Mouse (Mus musculus): ENCODE measurements at regions not wholly inside any gene's neighbourhood (a gene's known extent, or its start where the extent isn't known, plus 50 kb on each side); places are given as distances from the start of the nearest gene placed in this dataset.

DNA sequence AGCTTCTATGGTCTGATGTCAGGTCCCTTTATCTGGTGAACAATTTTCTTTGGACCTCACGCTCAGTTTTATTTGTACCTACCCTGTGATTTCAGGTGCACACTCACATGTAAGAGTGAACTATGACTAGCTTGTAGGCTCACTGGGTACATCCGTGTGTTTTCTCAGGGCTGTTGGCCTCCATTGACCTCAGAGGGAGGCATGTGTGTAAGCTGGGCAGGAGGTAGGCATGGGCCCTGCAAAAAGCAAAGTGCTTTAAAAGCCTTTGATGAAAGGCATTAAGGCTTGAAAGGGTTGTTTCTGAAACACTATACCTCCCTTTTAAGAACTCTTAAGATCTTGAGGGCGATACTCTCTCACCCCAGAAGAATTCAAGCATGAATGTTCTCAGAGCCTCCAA is 112.9 kb upstream of the Gdnf start:
- DNase-seq, result no peak

DNA sequence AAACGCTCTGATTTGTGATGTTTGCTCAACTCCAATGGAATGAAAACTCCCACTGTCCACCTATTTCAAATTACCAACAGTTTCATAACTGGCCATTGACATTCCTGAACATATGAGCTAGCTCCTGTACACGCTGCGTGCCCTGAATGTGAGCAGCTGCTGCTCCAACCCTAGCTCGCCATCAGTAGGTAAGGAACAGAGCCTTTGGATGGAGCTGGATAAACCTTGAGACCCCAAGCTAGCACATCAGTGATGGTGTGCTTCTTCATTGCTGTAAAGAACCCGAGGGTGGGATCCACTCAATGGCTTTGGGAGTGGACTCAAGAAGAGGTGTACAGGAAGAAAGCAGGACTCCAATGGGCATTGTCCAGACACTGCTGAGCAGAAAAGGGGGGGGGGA is 101.8 kb upstream of the Gdnf start:
- DNase-seq, result no peak

DNA sequence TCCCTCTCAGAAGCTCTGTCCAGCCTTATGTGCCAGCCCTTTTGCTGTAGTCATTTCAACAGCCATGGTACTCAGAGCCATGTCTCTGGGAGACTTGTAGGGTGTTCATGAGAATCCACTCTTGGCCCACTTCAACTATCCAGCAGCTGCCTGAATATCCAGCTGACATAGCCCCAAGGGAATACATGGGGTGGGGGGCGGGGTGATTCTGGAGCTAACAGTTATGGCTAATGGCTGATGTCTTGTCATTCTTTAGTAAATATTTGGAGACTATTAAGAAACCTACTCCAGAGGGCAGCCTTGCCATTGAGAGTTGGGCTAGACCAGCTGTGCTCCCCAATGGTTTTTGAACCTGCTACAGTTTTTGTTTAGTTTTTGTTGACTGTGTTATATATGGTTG is 96.0 kb upstream of the Gdnf start:
- DNase-seq, result no peak

DNA sequence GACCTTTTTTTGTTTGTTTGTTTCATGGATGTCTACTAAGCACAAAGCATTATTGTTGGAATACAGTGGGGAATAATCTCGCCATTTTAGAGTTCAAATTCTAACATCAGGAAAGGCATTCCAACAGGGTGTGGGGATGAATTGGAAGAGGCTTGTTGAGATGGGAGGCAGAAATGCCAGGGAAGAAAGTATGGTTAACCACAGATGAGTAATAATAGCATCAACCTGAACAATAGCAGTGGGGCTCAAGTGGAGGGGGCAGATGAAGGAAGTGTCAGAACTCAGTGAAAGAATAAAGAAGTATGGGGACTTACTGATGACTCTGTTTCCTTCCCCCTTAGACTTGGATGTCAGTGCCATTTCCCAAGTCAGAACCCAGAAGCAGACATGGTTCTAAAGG is 94.5 kb upstream of the Gdnf start:
- no peak for DNase-seq

DNA sequence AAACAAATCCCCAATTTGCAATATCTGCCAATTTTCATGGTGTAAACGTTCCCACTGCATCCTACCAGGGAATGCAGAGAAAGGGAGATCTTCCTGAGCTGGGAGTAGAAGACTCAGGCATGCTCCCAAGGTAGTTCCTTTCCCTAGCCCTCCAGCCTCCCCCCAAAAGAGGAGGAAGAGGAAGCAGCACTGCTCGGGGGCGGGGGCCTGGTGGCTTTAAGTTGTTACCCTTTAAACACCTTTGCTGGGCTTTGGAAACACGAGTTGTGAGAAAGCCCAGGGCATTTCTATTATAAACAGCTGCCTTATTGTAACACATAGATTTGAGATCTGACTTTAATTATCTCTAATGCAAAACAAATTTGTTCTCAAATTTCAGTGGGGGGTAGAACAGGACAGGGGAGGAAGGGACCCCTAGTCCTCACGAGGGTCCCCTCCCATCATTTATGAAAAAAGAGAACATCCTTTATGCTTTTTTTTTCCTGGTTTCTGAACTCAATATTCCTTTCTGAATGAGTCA is 87.4 kb upstream of the Gdnf start:
- no peak for DNase-seq

DNA sequence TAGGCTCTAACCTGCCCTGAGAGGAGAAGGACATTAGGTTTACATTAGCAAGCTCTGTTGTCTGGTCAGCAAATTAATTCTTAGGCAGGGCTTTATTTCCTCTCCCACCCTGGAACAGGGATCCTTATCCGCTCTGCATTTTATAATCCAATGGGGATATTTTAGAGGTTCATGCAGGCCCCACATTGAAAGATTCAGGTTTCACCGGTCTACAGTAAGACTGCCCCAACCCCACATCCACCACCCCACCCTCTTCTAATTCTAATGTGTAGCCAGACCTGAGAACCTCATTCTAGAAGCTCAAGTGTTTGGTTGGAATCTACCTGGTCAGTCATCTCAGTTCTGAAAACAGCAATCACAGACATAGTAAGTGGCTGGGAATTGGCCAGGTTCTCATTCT is 86.9 kb upstream of the Gdnf start:
- no peak for DNase-seq

DNA sequence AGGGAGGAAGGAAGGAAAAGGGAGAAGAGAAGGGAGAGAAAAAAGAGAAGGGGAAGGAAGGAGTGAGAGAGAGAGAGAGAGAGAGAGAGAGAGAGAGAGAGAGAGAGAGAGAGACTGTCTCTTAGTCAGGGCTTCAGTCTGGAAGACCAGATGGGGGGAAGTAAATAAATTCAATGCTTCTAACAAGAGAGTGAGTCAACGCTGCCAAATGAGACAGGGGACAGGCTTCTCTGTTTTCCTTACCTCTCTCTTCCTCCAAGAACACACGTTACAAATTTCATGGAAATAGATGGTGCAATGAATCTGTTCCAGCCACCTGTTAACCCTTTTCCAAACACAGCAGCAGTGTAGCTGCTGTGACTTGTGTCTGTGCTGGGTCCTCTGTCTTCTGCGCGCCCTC is 85.1 kb upstream of the Gdnf start:
- DNase-seq, result no peak

DNA sequence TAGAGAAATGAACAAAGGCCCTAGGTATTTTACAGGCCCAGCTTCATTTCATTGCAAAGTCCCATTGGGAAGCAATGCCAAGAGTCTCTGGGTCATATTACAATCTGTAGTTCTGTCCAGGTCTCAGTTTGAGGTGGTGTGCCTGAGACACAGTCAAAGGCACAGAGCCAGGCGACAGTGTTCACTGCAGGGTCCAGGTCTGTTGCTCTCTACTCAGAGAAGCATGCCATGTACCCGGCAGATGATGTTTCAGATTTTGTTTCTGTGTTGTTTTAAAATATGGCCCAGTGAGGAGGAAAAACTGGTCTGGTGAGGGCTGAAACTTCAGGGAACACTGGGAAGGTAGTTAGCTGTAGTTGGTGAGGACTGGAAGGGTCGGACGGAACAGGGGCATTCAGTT is 63.1 kb upstream of the Gdnf start:
- no peak for DNase-seq

DNA sequence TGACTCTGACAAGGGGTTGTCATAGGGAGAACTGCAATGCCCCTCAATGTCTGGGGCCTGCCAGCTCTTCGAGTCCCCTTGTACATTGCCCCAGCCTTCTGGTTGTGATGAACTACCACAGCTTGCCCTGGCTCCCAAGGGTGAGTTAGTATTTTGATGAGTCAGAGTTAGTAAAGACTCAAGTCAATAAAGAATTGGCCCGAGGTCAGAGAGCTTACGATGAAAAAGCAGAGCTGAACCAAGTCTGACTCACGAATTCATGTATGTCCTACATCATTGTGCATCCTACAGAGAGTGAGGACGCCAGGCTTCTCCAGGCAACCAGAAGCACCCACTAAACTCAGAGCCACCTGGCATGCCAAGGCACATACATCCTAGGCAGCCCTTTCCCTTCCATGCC is 60.2 kb upstream of the Gdnf start:
- DNase-seq, result no peak

Data from cerebellum, adult 11 months (tissue).